Mouse (Mus musculus) limb, embryonic 11.5 days (tissue): Measurements from ENCODE around the gene Fxr2. TPM values are rescaled to one million over a fixed set of nuclear protein-coding genes. Genes with fewer than 3 reads are reported as not detected.

Experiments
- ATAC-seq: fragments of 200-750 bp; cut with Nextera tagmentation; 2 replicates; pipeline ENCODE4 v1.8.0; 2017; ENCODE audit warnings: low read depth; ENCODE audit not compliant: insufficient number of reproducible peaks, low FRiP score, low TSS enrichment
- DNase-seq: peaks from one replicate; pipeline ENCODE4 v3.0.0-alpha.2; 2015; ENCODE audit warnings: low spot score
- H3K27ac ChIP-seq: fragments of 300-500 bp; sonication (generic); replicated peaks from 2 replicates; pipeline ENCODE4 v1.5.1; 2014; ENCODE audit warnings: low read depth, mild to moderate bottlenecking, low read length
- H3K27me3 ChIP-seq: fragments of 300-500 bp; sonication (generic); 2 replicates; pipeline ENCODE4 v1.6.1; 2014; ENCODE audit warnings: mild to moderate bottlenecking, low read length, mixed read lengths; ENCODE audit not compliant: control insufficient read depth, insufficient read depth
- H3K36me3 ChIP-seq: fragments of 300-500 bp; sonication (generic); 2 replicates; pipeline ENCODE4 v1.6.1; 2014; ENCODE audit warnings: mild to moderate bottlenecking, low read length, moderate library complexity, mixed read lengths; ENCODE audit not compliant: control insufficient read depth, insufficient read depth
- H3K4me1 ChIP-seq: fragments of 300-500 bp; sonication (generic); 2 replicates; pipeline ENCODE4 v1.6.1; 2014; ENCODE audit warnings: low read length, mixed read lengths; ENCODE audit not compliant: control insufficient read depth, insufficient read depth
- H3K4me2 ChIP-seq: fragments of 300-500 bp; sonication (generic); 2 replicates; pipeline ENCODE4 v1.6.1; 2014; ENCODE audit warnings: low read depth, mild to moderate bottlenecking, moderate library complexity; ENCODE audit not compliant: severe bottlenecking
- H3K4me3 ChIP-seq: fragments of 300-500 bp; sonication (generic); 2 replicates; pipeline ENCODE4 v1.5.1; 2014; ENCODE audit warnings: low read depth, low read length
- H3K9ac ChIP-seq: fragments of 300-500 bp; sonication (generic); 2 replicates; pipeline ENCODE4 v1.6.1; 2014; ENCODE audit warnings: mild to moderate bottlenecking, low read length
- H3K9me3 ChIP-seq: fragments of 300-500 bp; sonication (generic); 2 replicates; pipeline ENCODE4 v1.6.1; 2016; ENCODE audit warnings: low read length; ENCODE audit not compliant: control insufficient read depth
- WGBS: fragments of 180-500 bp; shearing (Covaris S2); extraction: QIAGEN DNeasy Blood & Tissue Kit; methylation state at CpG from one replicate; pipeline ENCODE4 v1.1.7; 2014; 5-methylcytosine and 5-hydroxymethylcytosine counted together
- polyA plus RNA-seq: library from polyadenylated mRNA; unstranded; fragments of >200 nt; fragmentation: Nextera tagmentation; extraction: Ambion mirVana; gene quantifications from 2 replicates; pipeline ENCODE4 v1.2.1, GENCODE M21; 2014

Gene Fxr2
- polyA plus RNA-seq, 1 experiment from 2014 or later = 37.5 TPM

- no peaks in the 10 kb centered on the region for H3K27me3 ChIP-seq
- WGBS = 92% methylated on average over 30 of the region's 30 CpGs
- H3K4me2 ChIP-seq = peak overlapping the region; percentile 92
- peaks cover 8% of the 10 kb centered on the region; the same call in 1 of the 2 replicates for H3K4me1 ChIP-seq
- DNase-seq (no peak), ATAC-seq (no peak)
- peak overlapping the region; percentile 66 for H3K4me3 ChIP-seq
- H3K9ac ChIP-seq = no peak overlapping the region
- no peaks in the 10 kb centered on the region for H3K9me3 ChIP-seq
- peaks cover 11% of the 10 kb centered on the region; the same call in 1 of the 2 replicates for H3K36me3 ChIP-seq
- H3K27ac ChIP-seq = no peak overlapping the region
These were observed 47.5 kb downstream of the Fxr2 start for GRCm38 (mm10) chr11:69680136-69680855.

- ATAC-seq (peak; percentile 90), DNase-seq (peak; percentile 99)
- under 1% methylated on average over 77 of the region's 80 CpGs for WGBS
- Histone ChIP-seq H3K27me3 (no peaks in the 10 kb centered on the region), H3K4me1 (peaks cover 8% of the 10 kb centered on the region; the same call in 1 of the 2 replicates), H3K27ac (peak within 1 kb of the TSS; percentile 92), H3K4me3 (peak within 1 kb of the TSS; percentile 66), H3K4me2 (peak within 1 kb of the TSS; percentile 92), H3K9me3 (no peaks in the 10 kb centered on the region), H3K9ac (peak within 1 kb of the TSS; percentile 80), H3K36me3 (peaks cover 9% of the 10 kb centered on the region; the same call in 1 of the 2 replicates)
These were observed 48.8 kb downstream of the Fxr2 start, which contains the start of gene Senp3 for GRCm38 (mm10) chr11:69681314-69682208. TSS of gene Senp3 (minus strand) at chr11:69682084.

- H3K4me3 ChIP-seq = peak overlapping the region; percentile 66
- H3K4me2 ChIP-seq = peak overlapping the region; percentile 92
- peaks cover 8% of the 10 kb centered on the region; the same call in 1 of the 2 replicates for H3K4me1 ChIP-seq
- peak overlapping the region; percentile 92 for H3K27ac ChIP-seq
- 27% methylated on average over 24 of the region's 24 CpGs for WGBS
- H3K36me3 ChIP-seq = peaks cover 7% of the 10 kb centered on the region; the same call in 1 of the 2 replicates
- no peaks in the 10 kb centered on the region for H3K27me3 ChIP-seq
- DNase-seq = no peak
- ATAC-seq = peak; percentile 5; the same call in 1 of the 2 replicates
- no peaks in the 10 kb centered on the region for H3K9me3 ChIP-seq
- H3K9ac ChIP-seq = peak overlapping the region; percentile 80
These were observed 49.5 kb downstream of the Fxr2 start for GRCm38 (mm10) chr11:69682209-69682839.

GRCm38 (mm10) chr11:69682840-69683533 lies 50.2 kb downstream of the Fxr2 start:
- H3K9me3 ChIP-seq = no peaks in the 10 kb centered on the region
- H3K4me2 ChIP-seq = peak overlapping the region; percentile 92; the same call in 1 of the 2 replicates
- H3K4me1 ChIP-seq = peaks cover 8% of the 10 kb centered on the region; the same call in 1 of the 2 replicates
- H3K27me3 ChIP-seq = no peaks in the 10 kb centered on the region
- H3K36me3 ChIP-seq = peaks cover 7% of the 10 kb centered on the region; the same call in 1 of the 2 replicates
- no peak overlapping the region for H3K4me3 ChIP-seq
- 28% methylated on average over 12 of the region's 12 CpGs for WGBS
- peak; percentile 18; the same call in 1 of the 2 replicates for ATAC-seq
- peak; percentile 97 for DNase-seq
- H3K9ac ChIP-seq = peak overlapping the region; percentile 53
- H3K27ac ChIP-seq = no peak overlapping the region

- Histone ChIP-seq H3K27me3 (no peaks in the 10 kb centered on the region), H3K9me3 (no peaks in the 10 kb centered on the region), H3K4me1 (peaks cover 8% of the 10 kb centered on the region; the same call in 1 of the 2 replicates), H3K27ac (no peak overlapping the region), H3K4me3 (no peak overlapping the region), H3K36me3 (peaks cover 4% of the 10 kb centered on the region; the same call in 1 of the 2 replicates), H3K4me2 (no peak overlapping the region), H3K9ac (no peak overlapping the region)
- no peak for ATAC-seq
- DNase-seq = no peak
- WGBS = 82% methylated on average over 7 of the region's 7 CpGs
These were observed 50.8 kb downstream of the Fxr2 start for GRCm38 (mm10) chr11:69683576-69683975.

- DNase-seq (no peak), ATAC-seq (no peak)
- no peaks in the 10 kb centered on the region for H3K9me3 ChIP-seq
- no peak overlapping the region for H3K4me2 ChIP-seq
- WGBS = 82% methylated on average over 12 of the region's 12 CpGs
- H3K9ac ChIP-seq = no peak overlapping the region
- H3K4me1 ChIP-seq = peaks cover 8% of the 10 kb centered on the region; the same call in 1 of the 2 replicates
- no peaks in the 10 kb centered on the region for H3K36me3 ChIP-seq
- H3K4me3 ChIP-seq = no peak overlapping the region
- no peaks in the 10 kb centered on the region for H3K27me3 ChIP-seq
- H3K27ac ChIP-seq = no peak overlapping the region
These were observed 51.4 kb downstream of the Fxr2 start for GRCm38 (mm10) chr11:69684128-69684745.

- DNase-seq = no peak
- H3K9me3 ChIP-seq = no peaks in the 10 kb centered on the region
- H3K36me3 ChIP-seq = no peaks in the 10 kb centered on the region
- WGBS = 81% methylated on average over 6 of the region's 6 CpGs
- peaks cover 8% of the 10 kb centered on the region; the same call in 1 of the 2 replicates for H3K4me1 ChIP-seq
- H3K4me3 ChIP-seq = no peak overlapping the region
- ATAC-seq = no peak
- H3K4me2 ChIP-seq = no peak overlapping the region
- no peak overlapping the region for H3K9ac ChIP-seq
- no peaks in the 10 kb centered on the region for H3K27me3 ChIP-seq
- H3K27ac ChIP-seq = no peak overlapping the region
These were observed 52.1 kb downstream of the Fxr2 start for GRCm38 (mm10) chr11:69684936-69685335.
